Mouse (Mus musculus) kidney, embryonic 16.5 days (tissue): ENCODE data around the gene Atxn7l1. TPM values are rescaled to one million over a fixed set of nuclear protein-coding genes. Genes with fewer than 3 reads are reported as not detected.
A peak's percentile ranks its signal among the peaks of the same experiment; 100 is the strongest.

ENCODE experiments used
- ATAC-seq: fragments of 200-750 bp; cut with Nextera tagmentation; 2 replicates; pipeline ENCODE4 v1.8.0; 2017; ENCODE audit warnings: moderate TSS enrichment; ENCODE audit not compliant: low FRiP score, low TSS enrichment
- H3K27ac ChIP-seq: fragments of 300-500 bp; sonication (generic); 2 replicates; pipeline ENCODE4 v1.5.1; 2014; ENCODE audit warnings: low read length
- H3K27me3 ChIP-seq: fragments of 300-500 bp; sonication (generic); 2 replicates; pipeline ENCODE4 v1.6.1; 2014; ENCODE audit warnings: low read length, control low read depth, mixed read lengths; ENCODE audit not compliant: insufficient read depth
- H3K36me3 ChIP-seq: fragments of 300-500 bp; sonication (generic); 2 replicates; pipeline ENCODE4 v1.6.1; 2014; ENCODE audit warnings: low read length, control low read depth, mixed read lengths; ENCODE audit not compliant: insufficient read depth
- H3K4me1 ChIP-seq: fragments of 300-500 bp; sonication (generic); 2 replicates; pipeline ENCODE4 v1.6.1; 2014; ENCODE audit warnings: low read length, control low read depth, mixed read lengths; ENCODE audit not compliant: insufficient read depth
- H3K4me2 ChIP-seq: fragments of 300-500 bp; sonication (generic); replicated peaks from 2 replicates; pipeline ENCODE4 v1.6.1; 2014; ENCODE audit warnings: low read depth, low read length
- H3K4me3 ChIP-seq: fragments of 300-500 bp; sonication (generic); 2 replicates; pipeline ENCODE4 v1.5.1; 2014; ENCODE audit warnings: mild to moderate bottlenecking, low read length
- H3K9ac ChIP-seq: fragments of 300-500 bp; sonication (generic); replicated peaks from 2 replicates; pipeline ENCODE4 v1.6.1; 2014; ENCODE audit warnings: low read length
- H3K9me3 ChIP-seq: fragments of 300-500 bp; sonication (generic); 2 replicates; pipeline ENCODE4 v1.6.1; 2016; ENCODE audit warnings: low read length, control low read depth
- WGBS: fragments of 180-500 bp; shearing (Covaris S2); extraction: QIAGEN DNeasy Blood & Tissue Kit; methylation state at CpG from one replicate; pipeline ENCODE4 v1.1.7; 2014; 5-methylcytosine and 5-hydroxymethylcytosine counted together
- polyA plus RNA-seq: library from polyadenylated mRNA; unstranded; fragments of >200 nt; fragmentation: Nextera tagmentation; extraction: Ambion mirVana; gene quantifications from 2 replicates; pipeline ENCODE4 v1.2.1, GENCODE M21; 2015

The Atxn7l1 gene
- 9.9 and 15.4 TPM in 2 replicates for polyA plus RNA-seq

GRCm38 (mm10) chr12:33147497-33148267 lies at the start of gene Atxn7l1:
Gene Atxn7l1 (plus strand): TSS chr12:33147693.
- peak within 1 kb of the TSS; percentile 71 for H3K27ac ChIP-seq
- peak within 1 kb of the TSS; percentile 95 for H3K9ac ChIP-seq
- H3K27me3 ChIP-seq = peaks cover 9% of the 10 kb centered on the region; the same call in 1 of the 2 replicates
- no peaks in the 10 kb centered on the region for H3K9me3 ChIP-seq
- H3K36me3 ChIP-seq = 0 out of 2 replicates have a peak, but pooled peaks cover 3% of the 10 kb centered on the region
- under 1% methylated on average over 51 of the region's 54 CpGs for WGBS
- H3K4me1 ChIP-seq = peaks cover 18% of the 10 kb centered on the region
- ATAC-seq = peak; percentile 97
- peak within 1 kb of the TSS; percentile 99 for H3K4me2 ChIP-seq
- peak within 1 kb of the TSS; percentile 92 for H3K4me3 ChIP-seq

DNA sequence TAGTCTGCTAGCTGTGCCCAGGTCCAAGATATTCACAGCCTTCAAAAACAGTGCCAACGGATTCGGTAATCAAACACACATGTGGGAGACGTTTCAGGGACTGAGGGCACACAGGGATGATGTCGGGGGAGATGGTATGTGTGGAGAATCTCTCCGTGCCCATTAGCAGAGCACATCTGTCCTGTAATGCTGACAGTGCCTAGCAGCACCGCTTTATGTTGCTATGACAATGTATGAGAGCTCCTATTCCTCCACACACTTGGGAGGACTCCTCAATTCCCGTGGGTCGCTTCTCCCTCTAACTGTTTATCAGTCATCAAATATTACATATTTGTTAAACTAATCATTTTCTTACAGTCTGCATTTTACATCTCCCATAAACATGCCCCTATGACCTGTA lies 45.9 kb upstream of the Atxn7l1 start:
- WGBS = 82% methylated on average over 8 of the region's 8 CpGs
- H3K27ac ChIP-seq = no peak overlapping the region

DNA sequence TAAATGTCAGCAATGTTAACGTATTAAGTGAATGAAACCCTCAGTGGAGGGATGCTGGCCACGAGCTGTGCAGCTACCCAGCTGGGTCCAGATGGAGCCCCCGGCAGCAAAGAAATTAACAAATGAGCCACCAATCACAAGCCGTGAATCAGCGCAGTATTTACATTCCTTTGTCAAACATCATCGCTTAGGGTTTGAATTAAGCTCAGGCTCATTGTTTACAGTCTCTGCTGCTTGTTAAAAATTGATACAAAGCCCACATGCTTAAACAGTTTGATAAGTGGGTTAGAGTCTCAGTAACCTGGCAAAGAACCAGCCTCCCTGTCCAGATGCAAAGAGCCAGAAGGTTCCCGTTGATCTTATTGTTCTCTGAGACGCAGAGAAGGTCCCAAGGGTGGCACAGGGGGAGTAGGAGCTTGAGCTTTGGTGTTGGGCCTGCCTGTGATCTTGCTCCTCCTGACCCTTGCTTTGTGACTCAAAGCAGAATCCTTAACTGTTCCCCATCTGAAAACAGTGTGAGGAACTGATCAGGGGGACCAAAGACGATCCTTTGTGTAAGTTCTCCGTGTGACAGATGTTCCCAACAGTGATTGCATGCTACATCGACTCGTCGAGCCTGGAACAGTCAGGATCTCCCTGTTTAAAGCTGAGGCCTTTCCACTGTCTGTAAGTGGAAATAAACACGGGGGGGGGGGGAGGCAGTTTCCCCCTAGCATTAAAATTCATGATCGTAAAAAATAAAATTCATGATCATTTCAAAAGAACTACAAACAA lies 45.0 kb upstream of the Atxn7l1 start:
- H3K27ac ChIP-seq = no peak overlapping the region
- ATAC-seq = peak; percentile 54; the same call in 1 of the 2 replicates
- H3K4me2 ChIP-seq = no peak overlapping the region

More for the DNA sequence above, 45.9 kb upstream of the Atxn7l1 start:
- no peaks in the 10 kb centered on the region for H3K27me3 ChIP-seq
- peaks cover 5% of the 10 kb centered on the region; the same call in 1 of the 2 replicates for H3K4me1 ChIP-seq
- no peak overlapping the region for H3K4me3 ChIP-seq
- ATAC-seq = no peak
- H3K9me3 ChIP-seq = no peaks in the 10 kb centered on the region
- no peak overlapping the region for H3K9ac ChIP-seq
- H3K36me3 ChIP-seq = no peaks in the 10 kb centered on the region
- H3K4me2 ChIP-seq = no peak overlapping the region

GRCm38 (mm10) chr12:33105724-33106123 lies 41.8 kb upstream of the Atxn7l1 start:
- no peaks in the 10 kb centered on the region for H3K36me3 ChIP-seq
- WGBS = 71% methylated on average over 4 of the region's 4 CpGs
- no peak overlapping the region for H3K27ac ChIP-seq
- no peak overlapping the region for H3K9ac ChIP-seq
- H3K27me3 ChIP-seq = no peaks in the 10 kb centered on the region
- peaks cover 10% of the 10 kb centered on the region; the same call in 1 of the 2 replicates for H3K4me1 ChIP-seq
- H3K4me3 ChIP-seq = no peak overlapping the region
- ATAC-seq = no peak
- no peaks in the 10 kb centered on the region for H3K9me3 ChIP-seq
- H3K4me2 ChIP-seq = no peak overlapping the region

More for the DNA sequence above, 45.0 kb upstream of the Atxn7l1 start:
- H3K9ac ChIP-seq = no peak overlapping the region
- H3K36me3 ChIP-seq = no peaks in the 10 kb centered on the region
- 45% methylated on average over 15 of the region's 15 CpGs for WGBS
- no peak overlapping the region for H3K4me3 ChIP-seq
- H3K4me1 ChIP-seq = peaks cover 5% of the 10 kb centered on the region; the same call in 1 of the 2 replicates
- H3K27me3 ChIP-seq = no peaks in the 10 kb centered on the region
- H3K9me3 ChIP-seq = no peaks in the 10 kb centered on the region

GRCm38 (mm10) chr12:33106438-33107167 lies 40.9 kb upstream of the Atxn7l1 start:
- H3K4me1 ChIP-seq = peaks cover 16% of the 10 kb centered on the region
- H3K36me3 ChIP-seq = no peaks in the 10 kb centered on the region
- H3K9ac ChIP-seq = no peak overlapping the region
- no peaks in the 10 kb centered on the region for H3K9me3 ChIP-seq
- 85% methylated on average over 10 of the region's 10 CpGs for WGBS
- no peak overlapping the region for H3K4me2 ChIP-seq
- H3K27ac ChIP-seq = no peak overlapping the region
- no peaks in the 10 kb centered on the region for H3K27me3 ChIP-seq
- H3K4me3 ChIP-seq = no peak overlapping the region
- ATAC-seq = no peak

DNA sequence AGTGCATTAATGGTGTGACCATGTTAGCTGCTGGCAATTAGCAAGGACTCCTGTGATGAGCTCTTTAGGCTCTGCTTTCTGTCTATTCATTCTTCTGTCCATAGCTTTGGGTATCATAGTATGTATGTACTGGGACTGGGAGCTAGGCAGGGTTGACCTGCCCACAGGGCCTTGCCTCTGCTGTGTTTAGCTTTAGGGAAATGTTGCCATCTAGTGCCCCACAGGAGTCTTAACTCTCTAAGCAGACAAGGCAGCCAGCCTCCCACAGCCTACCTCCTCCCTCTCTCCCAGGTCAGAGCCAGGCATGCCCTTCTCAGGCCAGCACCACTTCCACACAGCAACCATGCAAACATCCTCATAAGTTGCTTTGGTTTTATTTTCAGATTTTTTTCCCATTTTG lies 38.0 kb upstream of the Atxn7l1 start:
- Histone ChIP-seq H3K4me2 (no peak overlapping the region), H3K36me3 (no peaks in the 10 kb centered on the region), H3K27ac (no peak overlapping the region), H3K27me3 (no peaks in the 10 kb centered on the region), H3K9me3 (no peaks in the 10 kb centered on the region), H3K9ac (no peak overlapping the region), H3K4me3 (no peak overlapping the region), H3K4me1 (peaks cover 11% of the 10 kb centered on the region)
- peak; percentile 65; the same call in 1 of the 2 replicates for ATAC-seq

GRCm38 (mm10) chr12:33110894-33111471 lies 36.5 kb upstream of the Atxn7l1 start:
- WGBS = 26% methylated on average over 14 of the region's 14 CpGs
- peak; percentile 67; the same call in 1 of the 2 replicates for ATAC-seq

GRCm38 (mm10) chr12:33118624-33119301 lies 28.7 kb upstream of the Atxn7l1 start:
- WGBS = 49% methylated on average over 15 of the region's 15 CpGs
- Histone ChIP-seq H3K27ac (no peak overlapping the region), H3K9ac (no peak overlapping the region), H3K9me3 (no peaks in the 10 kb centered on the region), H3K27me3 (0 out of 2 replicates have a peak, but pooled peaks cover 2% of the 10 kb centered on the region), H3K36me3 (no peaks in the 10 kb centered on the region), H3K4me3 (0 out of 2 replicates have a peak overlapping the region, but pooled peaks have one; percentile 3), H3K4me2 (0 out of 2 replicates have a peak overlapping the region, but pooled peaks have one; percentile 17), H3K4me1 (no peaks in the 10 kb centered on the region)
- no peak for ATAC-seq

More at GRCm38 (mm10) chr12:33110894-33111471, 36.5 kb upstream of the Atxn7l1 start:
- Histone ChIP-seq H3K27me3 (no peaks in the 10 kb centered on the region), H3K27ac (peak overlapping the region; percentile 85), H3K36me3 (no peaks in the 10 kb centered on the region), H3K9ac (no peak overlapping the region), H3K9me3 (no peaks in the 10 kb centered on the region), H3K4me2 (peak overlapping the region; percentile 29), H3K4me1 (peaks cover 11% of the 10 kb centered on the region), H3K4me3 (no peak overlapping the region)
